Mouse (Mus musculus): Measurements from ENCODE around the gene Arxes2.

Arxes2 gene

DNA sequence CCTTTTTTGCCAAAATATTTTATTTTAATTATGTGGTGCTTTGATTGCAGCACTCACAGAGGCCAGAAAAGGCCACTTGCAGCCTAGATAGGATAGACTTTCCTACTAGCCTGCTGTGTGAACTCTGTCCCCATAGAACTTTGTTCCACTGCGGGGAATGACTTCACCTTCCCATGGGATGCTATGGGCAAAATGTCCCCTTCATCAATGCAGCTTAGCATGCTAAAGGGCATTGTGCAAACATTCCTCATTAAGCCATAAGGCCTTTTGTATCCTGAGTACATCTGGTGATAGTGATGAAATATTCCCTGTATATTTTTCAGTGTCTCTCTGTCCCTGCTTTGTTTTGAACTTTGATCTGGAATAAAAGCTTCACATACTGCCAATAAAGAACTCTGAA lies 50.1 kb downstream of the Arxes2 start:
- no peak for DNase-seq
